Mouse (Mus musculus) intestine, embryonic 15.5 days (tissue): ENCODE measurements around the gene Ms4a4b. TPM values are rescaled to one million over a fixed set of nuclear protein-coding genes. Genes with fewer than 3 reads are reported as not detected.
A peak's percentile ranks its signal among the peaks of the same experiment; 100 is the strongest.
"Not testable (repeated sequence)": the region's sequence is repeated elsewhere in the genome, so short reads cannot be mapped to it uniquely, and the experiment has no call there.

Experiments
- ATAC-seq: fragments of 200-750 bp; cut with Nextera tagmentation; 2 replicates; pipeline ENCODE4 v1.8.0; 2017; ENCODE audit warnings: moderate TSS enrichment, moderate library complexity
- H3K27ac ChIP-seq: fragments of 300-500 bp; sonication (generic); 2 replicates; pipeline ENCODE4 v1.5.1; 2015; ENCODE audit warnings: mild to moderate bottlenecking, inconsistent platforms
- H3K27me3 ChIP-seq: fragments of 300-500 bp; sonication (generic); replicated peaks from 2 replicates; pipeline ENCODE4 v1.6.1; 2015; ENCODE audit warnings: inconsistent platforms
- H3K36me3 ChIP-seq: fragments of 300-500 bp; sonication (generic); 2 replicates; pipeline ENCODE4 v1.6.1; 2015; ENCODE audit warnings: inconsistent platforms
- H3K4me1 ChIP-seq: fragments of 300-500 bp; sonication (generic); replicated peaks from 2 replicates; pipeline ENCODE4 v1.6.1; 2015; ENCODE audit warnings: inconsistent platforms
- H3K4me2 ChIP-seq: fragments of 300-500 bp; sonication (generic); replicated peaks from 2 replicates; pipeline ENCODE4 v1.6.1; 2015; ENCODE audit warnings: mild to moderate bottlenecking, inconsistent platforms
- H3K4me3 ChIP-seq: fragments of 300-500 bp; sonication (generic); replicated peaks from 2 replicates; pipeline ENCODE4 v1.5.1; 2015; ENCODE audit warnings: inconsistent platforms
- H3K9ac ChIP-seq: fragments of 300-500 bp; sonication (generic); 2 replicates; pipeline ENCODE4 v1.6.1; 2015; ENCODE audit warnings: inconsistent platforms
- H3K9me3 ChIP-seq: fragments of 300-500 bp; sonication (generic); 2 replicates; pipeline ENCODE4 v1.6.1; 2016; ENCODE audit warnings: inconsistent platforms
- WGBS: fragments of 180-500 bp; shearing (Covaris S2); methylation state at CpG from one replicate; pipeline ENCODE4 v1.1.7; 2015; 5-methylcytosine and 5-hydroxymethylcytosine counted together
- polyA plus RNA-seq: library from polyadenylated mRNA; unstranded; fragments of >200 nt; fragmentation: Nextera tagmentation; extraction: Ambion mirVana; gene quantifications from 2 replicates; pipeline ENCODE4 v1.2.1, GENCODE M21; 2015

Ms4a4b gene
- polyA plus RNA-seq, 1 experiment from 2014 or later: 0.46 TPM

DNA sequence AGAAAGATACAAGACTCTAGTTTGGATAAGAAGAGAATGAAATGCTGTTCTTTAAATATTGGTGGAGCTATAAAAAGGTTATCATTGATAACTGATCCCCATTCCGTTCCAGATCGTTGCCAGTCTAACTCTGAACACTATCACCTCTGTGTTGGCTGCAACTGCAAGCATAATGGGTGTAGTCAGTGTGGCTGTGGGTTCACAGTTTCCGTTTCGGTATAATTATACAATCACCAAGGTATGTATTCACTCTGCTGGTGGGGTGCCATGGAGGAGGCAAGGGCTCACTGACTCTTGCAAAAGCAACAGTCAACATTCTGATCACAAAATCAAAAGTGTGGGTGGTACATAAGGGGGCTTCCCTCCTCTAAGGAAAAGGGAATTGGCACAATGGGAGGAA is 15.7 kb downstream of the Ms4a4b start:
- ATAC-seq: not testable (repeated sequence)

DNA sequence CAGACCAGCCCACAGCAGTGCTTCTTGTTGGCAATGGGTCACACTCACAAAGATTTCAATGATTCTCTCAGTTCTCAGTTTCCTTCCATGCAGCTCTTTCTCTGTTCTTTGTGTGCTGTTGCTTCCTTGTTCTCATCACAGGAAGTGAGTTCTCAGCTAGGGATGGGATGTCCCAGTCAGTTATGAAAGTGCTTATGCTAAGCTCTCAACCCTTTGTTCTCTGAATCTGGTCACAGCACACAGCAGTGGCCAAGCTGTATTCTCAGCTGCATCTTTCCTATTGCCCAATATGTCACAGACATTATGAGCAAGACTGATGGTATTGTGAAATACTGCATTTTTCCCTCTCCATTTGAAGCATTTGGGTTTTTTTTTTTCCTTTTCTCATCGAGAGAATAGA is 21.4 kb downstream of the Ms4a4b start:
- H3K4me3 ChIP-seq, H3K9ac ChIP-seq, H3K36me3 ChIP-seq, ATAC-seq, H3K27me3 ChIP-seq, H3K4me1 ChIP-seq, H3K9me3 ChIP-seq, H3K4me2 ChIP-seq, H3K27ac ChIP-seq: not testable (repeated sequence)
- 63% methylated on average over 1 of the region's 1 CpGs for WGBS

More for the DNA sequence above, 15.7 kb downstream of the Ms4a4b start:
- not testable (repeated sequence) for H3K9ac ChIP-seq, H3K36me3 ChIP-seq, H3K27ac ChIP-seq, H3K4me3 ChIP-seq, H3K27me3 ChIP-seq, H3K4me2 ChIP-seq, H3K9me3 ChIP-seq, H3K4me1 ChIP-seq
- 73% methylated on average over 4 of the region's 4 CpGs for WGBS

DNA sequence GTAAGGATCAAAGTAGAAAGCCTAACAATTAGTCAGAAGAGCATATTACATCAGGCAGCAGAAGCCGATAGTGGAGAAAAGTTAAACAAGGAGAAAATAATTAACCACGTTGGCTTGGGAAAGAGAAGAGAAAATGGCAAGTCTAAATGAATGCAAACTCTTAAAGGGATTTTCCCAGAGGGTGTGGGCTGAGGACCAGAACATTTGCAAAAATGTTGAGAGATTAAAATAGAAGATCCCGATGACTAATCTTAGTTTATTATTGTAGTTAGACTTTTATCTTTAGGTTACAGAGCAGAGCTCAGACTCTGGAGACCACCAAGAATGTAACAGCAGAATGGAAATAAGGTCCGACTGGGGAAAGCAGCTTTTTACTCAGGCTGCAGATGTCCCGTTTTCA is 23.1 kb downstream of the Ms4a4b start:
- Histone ChIP-seq H3K9ac (no peak overlapping the region), H3K4me1 (no peaks in the 10 kb centered on the region), H3K9me3 (no peaks in the 10 kb centered on the region), H3K27me3 (no peaks in the 10 kb centered on the region), H3K4me2 (no peak overlapping the region), H3K27ac (no peak overlapping the region), H3K4me3 (no peak overlapping the region), H3K36me3 (no peaks in the 10 kb centered on the region)
- peak; percentile 34; the same call in 1 of the 2 replicates for ATAC-seq
- 47% methylated on average over 5 of the region's 5 CpGs for WGBS

DNA sequence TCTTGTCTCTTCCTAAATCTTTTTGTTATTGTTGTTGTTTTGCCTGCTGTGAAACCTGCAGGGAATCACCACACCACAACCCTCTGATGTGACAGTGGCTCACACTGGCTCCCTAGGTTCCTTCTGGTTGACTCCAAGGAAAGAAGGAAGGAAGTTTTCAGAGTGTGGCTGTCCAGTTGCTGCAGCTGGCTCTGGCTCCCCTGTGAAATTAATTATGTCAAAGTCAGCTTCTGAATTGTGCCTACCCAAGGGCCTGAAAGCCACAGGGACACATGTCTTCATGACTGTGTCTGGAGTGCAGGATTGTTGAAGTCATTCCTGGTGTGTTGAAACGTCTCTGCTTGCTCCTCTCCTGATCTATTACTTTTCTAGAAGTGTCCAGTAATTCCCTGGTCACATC is 25.0 kb downstream of the Ms4a4b start:
- not testable (repeated sequence) for H3K4me3 ChIP-seq, H3K27ac ChIP-seq, ATAC-seq, H3K36me3 ChIP-seq, H3K27me3 ChIP-seq, H3K9me3 ChIP-seq, H3K4me2 ChIP-seq, H3K4me1 ChIP-seq, H3K9ac ChIP-seq
- 47% methylated on average over 1 of the region's 1 CpGs for WGBS

DNA sequence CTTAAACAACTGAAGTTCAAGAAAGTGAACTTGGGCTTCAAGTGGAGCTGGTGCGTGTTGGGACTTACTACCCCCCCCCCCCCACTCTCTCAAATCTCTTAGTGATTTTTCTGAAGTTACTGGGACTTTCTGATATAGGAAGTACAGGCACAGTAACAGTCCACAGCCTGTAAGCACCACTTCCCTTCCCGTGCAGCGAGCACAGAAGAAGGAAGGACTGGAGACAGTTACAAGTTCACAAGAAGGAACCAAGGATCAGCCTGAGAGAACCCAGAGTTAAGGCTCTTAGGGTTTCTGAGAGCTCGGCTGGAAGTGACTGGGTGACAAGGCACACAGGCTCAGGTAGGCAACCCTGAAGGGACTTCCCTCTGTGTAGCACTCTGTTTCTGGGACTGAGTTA is 25.9 kb downstream of the Ms4a4b start, which contains the start of gene Ms4a6c:
TSS of gene Ms4a6c (plus strand) at position 152 of the 400 bp plus-strand sequence.
- not testable (repeated sequence) for ATAC-seq, H3K36me3 ChIP-seq, H3K9ac ChIP-seq, H3K9me3 ChIP-seq, H3K4me3 ChIP-seq, H3K27me3 ChIP-seq, H3K27ac ChIP-seq, H3K4me2 ChIP-seq, H3K4me1 ChIP-seq
- 82% methylated on average over 4 of the region's 4 CpGs for WGBS

DNA sequence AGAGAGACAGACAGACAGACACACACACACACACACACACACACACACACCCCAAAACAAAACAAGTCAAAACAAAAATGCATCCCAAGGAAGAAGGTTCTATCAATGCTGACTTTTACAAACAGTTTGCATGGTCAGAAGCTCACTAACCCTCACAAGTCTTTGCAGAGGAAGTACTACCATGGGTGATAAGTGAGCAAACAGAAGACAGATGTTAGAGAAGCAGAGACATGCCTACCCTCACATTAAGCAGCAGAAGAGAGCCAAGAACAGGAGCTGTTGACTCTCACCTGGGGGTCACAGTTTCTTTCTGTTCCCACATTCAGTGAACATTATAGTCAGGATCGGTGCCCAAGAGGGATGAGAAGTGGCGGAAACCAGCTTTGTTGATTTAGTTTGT is 36.4 kb downstream of the Ms4a4b start:
- no peaks in the 10 kb centered on the region for H3K36me3 ChIP-seq
- no peak for ATAC-seq
- no peak overlapping the region for H3K4me3 ChIP-seq
- no peaks in the 10 kb centered on the region for H3K27me3 ChIP-seq
- no peak overlapping the region for H3K4me2 ChIP-seq
- H3K4me1 ChIP-seq: no peaks in the 10 kb centered on the region
- H3K9me3 ChIP-seq: no peaks in the 10 kb centered on the region
- WGBS: 89% methylated on average over 2 of the region's 2 CpGs
- no peak overlapping the region for H3K27ac ChIP-seq
- no peak overlapping the region for H3K9ac ChIP-seq

DNA sequence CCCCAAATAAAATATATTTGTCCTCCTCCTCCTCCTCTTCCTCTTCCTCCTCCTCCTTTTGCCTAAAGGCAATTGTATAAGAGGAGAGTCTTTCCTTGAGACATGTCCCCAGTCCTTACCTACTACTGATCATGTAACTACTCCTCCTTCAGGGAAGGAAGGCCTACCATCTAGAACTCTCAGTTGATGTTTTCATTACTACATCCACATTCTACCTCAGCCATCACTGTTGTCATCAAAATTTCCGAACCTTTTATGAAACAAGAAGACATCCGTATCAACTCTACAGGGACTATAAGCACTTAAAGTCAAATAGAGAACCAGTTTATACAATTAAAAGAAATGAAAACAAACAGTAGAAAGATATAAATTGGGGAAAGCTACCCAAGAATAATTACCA is 39.3 kb downstream of the Ms4a4b start:
- no peaks in the 10 kb centered on the region for H3K27me3 ChIP-seq
- H3K9me3 ChIP-seq: no peaks in the 10 kb centered on the region
- H3K4me2 ChIP-seq: no peak overlapping the region
- H3K27ac ChIP-seq: no peak overlapping the region
- H3K4me3 ChIP-seq: no peak overlapping the region
- ATAC-seq: no peak
- WGBS: 86% methylated on average over 2 of the region's 2 CpGs
- no peaks in the 10 kb centered on the region for H3K4me1 ChIP-seq
- H3K9ac ChIP-seq: no peak overlapping the region
- H3K36me3 ChIP-seq: no peaks in the 10 kb centered on the region

DNA sequence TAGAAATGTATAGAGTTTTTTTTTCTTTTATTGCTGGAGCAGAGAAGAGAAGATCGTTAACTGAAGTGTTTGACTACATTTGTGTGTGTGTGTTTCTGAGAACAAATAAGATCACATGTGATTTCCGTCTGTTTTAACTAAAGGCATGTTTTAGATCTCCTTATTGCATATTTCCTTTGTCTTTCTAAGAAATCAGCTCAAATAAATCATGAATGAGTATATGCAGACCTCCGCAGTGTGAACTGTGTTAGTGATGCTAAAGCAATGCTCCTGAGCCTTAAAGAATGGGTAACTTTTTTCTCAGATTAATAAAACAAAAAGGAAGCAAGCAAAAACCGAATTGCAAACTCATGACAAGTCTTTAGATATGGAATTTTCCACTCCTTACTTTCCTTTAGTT is 40.6 kb downstream of the Ms4a4b start:
- no peak for ATAC-seq
- no peak overlapping the region for H3K9ac ChIP-seq
- H3K27me3 ChIP-seq: no peaks in the 10 kb centered on the region
- H3K4me3 ChIP-seq: no peak overlapping the region
- no peaks in the 10 kb centered on the region for H3K4me1 ChIP-seq
- no peaks in the 10 kb centered on the region for H3K9me3 ChIP-seq
- H3K27ac ChIP-seq: no peak overlapping the region
- no peak overlapping the region for H3K4me2 ChIP-seq
- 57% methylated on average over 4 of the region's 4 CpGs for WGBS
- H3K36me3 ChIP-seq: no peaks in the 10 kb centered on the region

DNA sequence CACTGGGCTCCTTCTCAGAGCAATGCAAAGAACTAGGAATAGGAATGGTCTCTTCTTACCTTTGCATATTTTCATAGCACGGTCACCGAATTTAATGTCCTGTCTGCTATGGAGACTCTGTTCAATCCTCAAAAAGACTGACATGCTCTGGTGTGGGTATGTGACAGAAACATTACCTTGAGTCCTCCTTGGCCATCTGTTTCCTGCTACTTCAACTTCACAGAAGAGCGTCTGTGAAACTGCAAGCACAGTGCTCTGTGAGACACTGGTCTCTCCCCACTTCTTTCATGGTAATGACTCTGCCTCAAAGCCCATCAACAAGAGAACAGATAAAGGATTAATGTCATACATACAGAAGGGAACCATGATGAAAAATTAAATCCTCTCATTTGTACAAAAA is 41.0 kb downstream of the Ms4a4b start:
- no peak for ATAC-seq
- no peaks in the 10 kb centered on the region for H3K4me1 ChIP-seq
- no peak overlapping the region for H3K4me2 ChIP-seq
- H3K36me3 ChIP-seq: no peaks in the 10 kb centered on the region
- H3K27ac ChIP-seq: no peak overlapping the region
- H3K9me3 ChIP-seq: no peaks in the 10 kb centered on the region
- H3K4me3 ChIP-seq: no peak overlapping the region
- 65% methylated on average over 3 of the region's 3 CpGs for WGBS
- no peaks in the 10 kb centered on the region for H3K27me3 ChIP-seq
- H3K9ac ChIP-seq: no peak overlapping the region

DNA sequence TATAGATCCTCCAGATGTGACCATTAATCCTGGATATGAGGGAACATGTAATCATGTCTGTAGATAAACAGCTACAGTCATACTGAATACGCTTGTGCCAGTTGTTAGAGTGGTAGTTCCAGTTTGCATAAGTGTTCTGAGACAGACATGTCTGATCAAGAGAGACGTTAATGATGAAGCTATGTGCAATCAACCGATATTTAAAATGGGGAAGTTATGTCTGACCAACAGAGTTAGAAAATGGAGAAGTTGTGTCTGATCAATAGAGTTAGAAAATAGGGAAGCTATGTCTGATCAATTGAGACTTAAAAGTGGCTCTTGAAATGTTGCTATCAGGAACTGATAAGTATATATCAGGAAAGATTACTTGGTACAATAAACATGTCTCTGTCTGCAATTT is 41.9 kb downstream of the Ms4a4b start:
- Histone ChIP-seq H3K4me2 (no peak overlapping the region), H3K9me3 (no peaks in the 10 kb centered on the region), H3K27me3 (no peaks in the 10 kb centered on the region), H3K27ac (no peak overlapping the region), H3K4me1 (no peaks in the 10 kb centered on the region), H3K9ac (no peak overlapping the region), H3K4me3 (no peak overlapping the region), H3K36me3 (no peaks in the 10 kb centered on the region)
- WGBS: 86% methylated on average over 3 of the region's 3 CpGs
- ATAC-seq: no peak

DNA sequence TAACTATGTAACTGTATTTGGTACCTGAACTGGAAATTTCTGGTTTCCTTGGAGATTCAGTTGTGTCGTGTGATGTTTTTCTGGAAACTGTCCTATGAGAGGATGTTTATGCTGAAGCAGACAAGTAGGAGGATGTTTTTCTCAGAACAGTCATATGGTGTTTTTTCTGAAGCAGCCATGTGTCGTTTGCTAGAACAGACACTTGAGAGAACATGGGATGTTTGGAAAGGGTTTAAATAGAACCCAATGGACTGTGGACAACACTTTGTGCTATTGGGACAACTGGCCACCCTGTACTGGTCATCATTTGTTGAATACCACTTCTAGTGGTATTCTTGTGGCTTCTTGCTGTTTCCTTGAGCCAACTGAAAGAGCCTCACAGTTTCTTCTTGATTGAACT is 42.4 kb downstream of the Ms4a4b start, which contains the start of gene Gm8369:
TSS of gene Gm8369 (plus strand) at position 193 of the 400 bp plus-strand sequence.
- H3K9ac ChIP-seq: no peak within 1 kb of the TSS
- no peaks in the 10 kb centered on the region for H3K4me1 ChIP-seq
- no peaks in the 10 kb centered on the region for H3K27me3 ChIP-seq
- 53% methylated on average over 2 of the region's 2 CpGs for WGBS
- H3K4me3 ChIP-seq: no peak within 1 kb of the TSS
- no peak for ATAC-seq
- H3K27ac ChIP-seq: no peak within 1 kb of the TSS
- H3K4me2 ChIP-seq: no peak within 1 kb of the TSS
- H3K36me3 ChIP-seq: no peaks in the 10 kb centered on the region
- no peaks in the 10 kb centered on the region for H3K9me3 ChIP-seq

DNA sequence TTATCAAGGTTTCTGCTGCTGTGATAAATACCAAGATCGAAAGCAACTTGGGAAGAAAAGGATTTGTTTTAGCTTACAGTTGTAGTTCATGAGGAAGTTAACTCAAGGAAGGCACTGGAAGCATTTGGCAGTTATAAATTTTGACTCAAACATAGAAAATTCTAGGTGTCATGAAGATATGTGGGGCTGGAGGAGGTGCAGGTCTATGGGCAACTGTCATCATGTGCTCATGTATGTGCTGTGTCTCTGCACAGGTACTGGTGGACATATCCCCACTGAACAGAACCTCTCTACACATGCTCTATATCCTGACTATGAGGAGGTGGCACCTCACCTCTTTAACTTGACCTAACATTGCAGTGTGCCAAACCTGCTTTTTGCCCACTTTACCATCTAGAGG is 43.2 kb downstream of the Ms4a4b start:
- 92% methylated on average over 1 of the region's 1 CpGs for WGBS
- H3K27ac ChIP-seq: no peak overlapping the region
- H3K9ac ChIP-seq: no peak overlapping the region
- no peak overlapping the region for H3K4me2 ChIP-seq
- H3K9me3 ChIP-seq: no peaks in the 10 kb centered on the region
- no peaks in the 10 kb centered on the region for H3K36me3 ChIP-seq
- no peaks in the 10 kb centered on the region for H3K27me3 ChIP-seq
- no peaks in the 10 kb centered on the region for H3K4me1 ChIP-seq
- no peak for ATAC-seq
- H3K4me3 ChIP-seq: no peak overlapping the region

DNA sequence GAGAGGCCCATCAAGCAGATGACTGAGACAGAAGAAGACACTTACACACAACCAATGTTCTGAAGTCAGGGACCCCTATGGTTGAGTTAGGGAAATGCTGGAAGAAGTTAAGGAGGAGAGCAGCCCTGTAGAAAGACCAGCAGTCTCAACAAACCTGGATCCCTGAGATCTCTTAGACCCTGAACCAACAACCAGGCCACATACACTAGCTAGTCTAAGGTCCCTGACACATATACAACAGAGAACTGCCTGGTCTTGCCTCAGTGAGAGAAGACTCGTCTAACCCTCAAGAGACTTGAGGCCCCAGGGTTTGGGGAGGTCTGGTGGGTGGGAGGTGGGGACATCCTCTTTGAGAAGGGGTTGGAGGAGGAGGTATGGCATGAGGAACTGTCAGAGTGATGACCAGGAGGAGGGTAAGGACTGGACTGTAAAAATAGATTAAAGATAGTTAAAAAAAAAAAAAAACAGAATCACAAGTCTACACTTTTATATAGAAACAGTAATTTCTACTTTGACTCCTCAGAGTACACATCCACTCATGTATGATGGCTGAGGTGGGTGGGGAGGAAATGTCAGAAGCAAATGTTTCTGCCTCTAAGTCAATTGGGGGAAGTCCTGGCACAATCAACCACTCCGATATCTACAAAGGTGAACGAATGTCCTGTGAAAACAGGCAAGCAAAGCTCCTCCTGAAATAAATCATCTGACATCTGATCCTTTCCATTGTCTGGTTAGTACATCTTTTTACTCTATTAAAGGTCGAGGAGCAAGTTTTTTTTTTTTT is 48.2 kb downstream of the Ms4a4b start:
- no peaks in the 10 kb centered on the region for H3K4me1 ChIP-seq
- H3K4me3 ChIP-seq: no peak overlapping the region
- H3K27ac ChIP-seq: no peak overlapping the region
- H3K27me3 ChIP-seq: no peaks in the 10 kb centered on the region
- no peaks in the 10 kb centered on the region for H3K36me3 ChIP-seq
- no peaks in the 10 kb centered on the region for H3K9me3 ChIP-seq
- H3K9ac ChIP-seq: no peak overlapping the region
- H3K4me2 ChIP-seq: no peak overlapping the region
- WGBS: 70% methylated on average over 4 of the region's 4 CpGs
- no peak for ATAC-seq
